Mouse (Mus musculus): ENCODE results near the gene Kif26b. TPM values are rescaled to one million over a fixed set of nuclear protein-coding genes. Genes with fewer than 3 reads are reported as not detected.

The Kif26b gene
- polyA plus RNA-seq, 1 experiment, result 0.04 TPM

- H3K4me3 ChIP-seq (ENCODE audit: extremely low read depth, insufficient read depth, insufficient read length), result no peak overlapping the region
- no peak overlapping the region for H3K27ac ChIP-seq (ENCODE audit: insufficient read depth, low read length)
- H3K4me1 ChIP-seq (ENCODE audit: control insufficient read depth, insufficient read depth, insufficient read length), result no peaks in the 10 kb centered on the region
- DNase-seq (ENCODE audit: low read depth in 1 of 2, low spot score in 2 of 2), result no peak
- H3K27me3 ChIP-seq (ENCODE audit: control insufficient read depth, insufficient read depth, low read length), result no peaks in the 10 kb centered on the region
- TF ChIP-seq CTCF (IDR thresholded peaks at IDR 0.05; ENCODE audit: extremely low read depth, insufficient read depth, insufficient read length, insufficient replicate concordance), result no peak
- no peak for TF ChIP-seq POLR2A (IDR thresholded peaks at IDR 0.05; ENCODE audit: low read depth, low read length)
- WGBS, result 84% methylated on average over 8 of the region's 8 CpGs
- H3K36me3 ChIP-seq (ENCODE audit: control insufficient read depth, insufficient read depth, low read length), result no peaks in the 10 kb centered on the region
Measured at GRCm38 (mm10) chr1:178684991-178685680, 156.2 kb downstream of the Kif26b start.

DNA sequence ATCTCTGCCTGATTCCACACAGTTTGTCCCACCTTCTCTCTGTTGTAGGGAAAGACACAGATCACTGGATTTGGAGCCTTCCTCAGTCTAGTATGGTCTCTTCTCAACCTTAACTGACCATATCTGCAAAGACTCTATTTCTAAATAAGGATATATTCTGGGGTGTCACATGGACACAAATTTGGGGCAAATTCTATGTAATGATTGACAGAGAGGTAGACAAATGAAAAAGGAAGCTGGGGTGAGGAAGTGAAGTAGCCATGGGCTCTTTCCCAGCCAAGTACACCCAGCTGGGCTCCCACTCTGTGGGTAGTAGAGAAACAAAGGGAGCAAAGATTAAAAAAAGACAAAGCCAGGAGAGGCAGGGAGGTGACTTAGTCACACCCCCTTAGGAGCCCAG lies 158.0 kb downstream of the Kif26b start:
- H3K4me3 ChIP-seq (ENCODE audit: extremely low read depth, insufficient read depth, insufficient read length), result no peak overlapping the region
- no peaks in the 10 kb centered on the region for H3K4me1 ChIP-seq (ENCODE audit: control insufficient read depth, insufficient read depth, insufficient read length)
- no peak for TF ChIP-seq POLR2A (IDR thresholded peaks at IDR 0.05; ENCODE audit: low read depth, low read length)
- TF ChIP-seq CTCF (IDR thresholded peaks at IDR 0.05; ENCODE audit: extremely low read depth, insufficient read depth, insufficient read length, insufficient replicate concordance), result no peak
- H3K27me3 ChIP-seq (ENCODE audit: control insufficient read depth, insufficient read depth, low read length), result no peaks in the 10 kb centered on the region
- H3K36me3 ChIP-seq (ENCODE audit: control insufficient read depth, insufficient read depth, low read length), result no peaks in the 10 kb centered on the region
- H3K27ac ChIP-seq (ENCODE audit: insufficient read depth, low read length), result no peak overlapping the region
- DNase-seq (ENCODE audit: low read depth in 1 of 2, low spot score in 2 of 2), result no peak

DNA sequence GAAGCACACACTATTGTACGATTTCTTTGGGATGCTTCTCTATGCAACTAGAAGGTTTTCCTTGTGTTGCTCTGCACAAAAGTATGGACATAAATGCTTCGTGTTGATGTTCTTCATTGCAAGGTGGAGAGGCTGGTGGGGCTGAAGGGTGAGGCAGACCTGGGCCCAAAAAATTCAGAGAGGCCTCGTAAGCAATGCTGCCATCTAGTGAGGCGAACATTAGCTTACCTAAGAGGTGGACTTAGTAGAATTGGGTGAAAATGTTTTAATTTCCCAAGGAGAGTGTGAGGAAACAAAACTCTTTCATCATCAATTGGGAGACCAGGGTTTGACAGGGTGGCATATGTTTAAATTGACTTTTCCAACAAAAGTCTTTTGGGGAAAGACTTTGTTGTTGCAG lies 160.6 kb downstream of the Kif26b start:
- TF ChIP-seq POLR2A (IDR thresholded peaks at IDR 0.05; ENCODE audit: low read depth, low read length), result no peak
- no peak for TF ChIP-seq CTCF (IDR thresholded peaks at IDR 0.05; ENCODE audit: extremely low read depth, insufficient read depth, insufficient read length, insufficient replicate concordance)
- WGBS, result 67% methylated on average over 4 of the region's 4 CpGs
- Histone ChIP-seq H3K4me1 (ENCODE audit: control insufficient read depth, insufficient read depth, insufficient read length) (no peaks in the 10 kb centered on the region), H3K36me3 (ENCODE audit: control insufficient read depth, insufficient read depth, low read length) (no peaks in the 10 kb centered on the region), H3K27ac (ENCODE audit: insufficient read depth, low read length) (no peak overlapping the region), H3K27me3 (ENCODE audit: control insufficient read depth, insufficient read depth, low read length) (no peaks in the 10 kb centered on the region), H3K4me3 (ENCODE audit: extremely low read depth, insufficient read depth, insufficient read length) (no peak overlapping the region)
- no peak for DNase-seq (ENCODE audit: low read depth in 1 of 2, low spot score in 2 of 2)

- Histone ChIP-seq H3K4me1 (ENCODE audit: control insufficient read depth, insufficient read depth, insufficient read length) (no peaks in the 10 kb centered on the region), H3K36me3 (ENCODE audit: control insufficient read depth, insufficient read depth, low read length) (no peaks in the 10 kb centered on the region)
- WGBS, result 95% methylated on average over 3 of the region's 3 CpGs
Measured at GRCm38 (mm10) chr1:178691679-178692078, 162.8 kb downstream of the Kif26b start.

GRCm38 (mm10) chr1:178700102-178700501 lies 171.2 kb downstream of the Kif26b start:
- Histone ChIP-seq H3K4me1 (ENCODE audit: control insufficient read depth, insufficient read depth, insufficient read length) (no peaks in the 10 kb centered on the region), H3K27ac (ENCODE audit: insufficient read depth, low read length) (no peak overlapping the region), H3K27me3 (ENCODE audit: control insufficient read depth, insufficient read depth, low read length) (no peaks in the 10 kb centered on the region), H3K36me3 (ENCODE audit: control insufficient read depth, insufficient read depth, low read length) (no peaks in the 10 kb centered on the region), H3K4me3 (ENCODE audit: extremely low read depth, insufficient read depth, insufficient read length) (no peak overlapping the region)
- TF ChIP-seq CTCF (IDR thresholded peaks at IDR 0.05; ENCODE audit: extremely low read depth, insufficient read depth, insufficient read length, insufficient replicate concordance) (no peak), POLR2A (IDR thresholded peaks at IDR 0.05; ENCODE audit: low read depth, low read length) (no peak)
- no peak for DNase-seq (ENCODE audit: low read depth in 1 of 2, low spot score in 2 of 2)
- 81% methylated on average over 4 of the region's 4 CpGs for WGBS

More at GRCm38 (mm10) chr1:178691679-178692078, 162.8 kb downstream of the Kif26b start:
- no peak for DNase-seq (ENCODE audit: low read depth in 1 of 2, low spot score in 2 of 2)
- TF ChIP-seq CTCF (IDR thresholded peaks at IDR 0.05; ENCODE audit: extremely low read depth, insufficient read depth, insufficient read length, insufficient replicate concordance) (no peak), POLR2A (IDR thresholded peaks at IDR 0.05; ENCODE audit: low read depth, low read length) (no peak)
- H3K4me3 ChIP-seq (ENCODE audit: extremely low read depth, insufficient read depth, insufficient read length), result no peak overlapping the region
- H3K27ac ChIP-seq (ENCODE audit: insufficient read depth, low read length), result no peak overlapping the region
- no peaks in the 10 kb centered on the region for H3K27me3 ChIP-seq (ENCODE audit: control insufficient read depth, insufficient read depth, low read length)

GRCm38 (mm10) chr1:178703496-178703895 lies 174.6 kb downstream of the Kif26b start:
- 89% methylated on average over 8 of the region's 8 CpGs for WGBS
- no peak for TF ChIP-seq CTCF (IDR thresholded peaks at IDR 0.05; ENCODE audit: extremely low read depth, insufficient read depth, insufficient read length, insufficient replicate concordance)
- TF ChIP-seq POLR2A (IDR thresholded peaks at IDR 0.05; ENCODE audit: low read depth, low read length), result no peak
- no peaks in the 10 kb centered on the region for H3K36me3 ChIP-seq (ENCODE audit: control insufficient read depth, insufficient read depth, low read length)
- H3K27ac ChIP-seq (ENCODE audit: insufficient read depth, low read length), result no peak overlapping the region
- DNase-seq (ENCODE audit: low read depth in 1 of 2, low spot score in 2 of 2), result no peak
- H3K4me1 ChIP-seq (ENCODE audit: control insufficient read depth, insufficient read depth, insufficient read length), result no peaks in the 10 kb centered on the region
- H3K4me3 ChIP-seq (ENCODE audit: extremely low read depth, insufficient read depth, insufficient read length), result no peak overlapping the region
- H3K27me3 ChIP-seq (ENCODE audit: control insufficient read depth, insufficient read depth, low read length), result no peaks in the 10 kb centered on the region

DNA sequence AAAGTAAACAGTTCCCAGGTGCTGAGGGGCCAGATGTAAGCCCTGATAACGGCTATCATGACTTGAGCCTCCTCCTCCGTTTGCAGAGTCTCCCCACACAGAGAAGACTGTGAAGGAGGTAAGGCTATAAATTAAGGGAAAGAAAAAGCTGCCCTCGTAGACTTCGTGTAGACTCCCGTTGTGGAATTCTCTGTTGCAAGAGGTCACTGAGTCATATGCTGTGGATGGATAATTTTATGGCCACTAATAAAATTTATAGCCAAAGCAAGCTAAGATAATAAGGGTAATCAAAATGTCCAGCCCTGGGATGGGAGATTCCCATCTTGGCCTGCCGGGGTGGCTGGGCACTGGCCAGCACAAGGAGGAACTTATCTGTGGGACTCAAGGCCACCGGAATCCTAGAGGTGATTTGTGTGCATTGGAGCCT lies 179.0 kb downstream of the Kif26b start:
- Histone ChIP-seq H3K27me3 (ENCODE audit: control insufficient read depth, insufficient read depth, low read length) (no peaks in the 10 kb centered on the region), H3K4me3 (ENCODE audit: extremely low read depth, insufficient read depth, insufficient read length) (no peak overlapping the region), H3K27ac (ENCODE audit: insufficient read depth, low read length) (no peak overlapping the region), H3K36me3 (ENCODE audit: control insufficient read depth, insufficient read depth, low read length) (no peaks in the 10 kb centered on the region), H3K4me1 (ENCODE audit: control insufficient read depth, insufficient read depth, insufficient read length) (no peaks in the 10 kb centered on the region)
- TF ChIP-seq POLR2A (IDR thresholded peaks at IDR 0.05; ENCODE audit: low read depth, low read length) (no peak), CTCF (IDR thresholded peaks at IDR 0.05; ENCODE audit: extremely low read depth, insufficient read depth, insufficient read length, insufficient replicate concordance) (no peak)
- WGBS, result 70% methylated on average over 7 of the region's 7 CpGs
- no peak for DNase-seq (ENCODE audit: low read depth in 1 of 2, low spot score in 2 of 2)
